Mouse (Mus musculus): Measurements from ENCODE around the gene Pip4k2c.
"Not testable (repeated sequence)": the region's sequence is repeated elsewhere in the genome, so short reads cannot be mapped to it uniquely, and the experiment has no call there.

Gene Pip4k2c

DNA sequence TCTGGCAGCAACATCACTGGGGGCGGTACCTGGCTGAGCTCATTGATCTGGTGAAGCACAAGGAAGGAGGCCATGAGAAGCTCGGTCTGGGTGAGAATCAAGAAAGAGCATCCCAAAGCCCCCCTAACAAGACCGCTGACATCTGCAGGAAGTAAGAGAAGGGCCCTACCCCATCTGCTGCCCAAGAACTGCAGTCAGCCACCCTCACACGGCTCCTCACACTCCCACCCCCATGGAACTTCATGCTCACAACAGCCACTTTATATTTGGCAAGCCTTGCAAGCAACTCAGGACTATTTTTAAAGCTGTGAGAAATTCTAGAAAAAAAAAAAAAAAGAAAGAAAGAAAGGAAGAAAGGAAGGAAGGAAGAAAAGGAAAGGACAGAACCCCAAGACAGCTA, 2.5 kb downstream of the Pip4k2c start:
- DNase-seq = no peak

DNA sequence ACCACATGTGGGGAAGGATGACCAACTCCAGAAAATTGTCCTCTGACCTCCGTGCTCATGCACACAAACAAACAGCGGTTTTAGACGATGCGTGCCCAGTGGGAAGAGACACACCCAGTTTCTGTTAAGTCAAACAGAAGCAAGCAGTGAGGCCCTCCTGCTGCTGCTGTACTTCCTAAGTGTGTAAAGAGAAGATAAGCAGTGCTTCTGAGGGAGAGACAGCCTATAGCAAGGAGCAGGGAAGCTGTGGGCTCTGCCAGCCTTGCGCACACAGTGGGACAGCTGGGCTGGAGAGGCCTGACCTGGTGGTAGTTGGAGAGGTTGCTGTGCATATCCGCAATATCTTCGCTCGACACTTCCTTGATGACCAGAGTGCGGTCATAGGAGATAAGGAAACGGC, 6.0 kb downstream of the Pip4k2c start:
- DNase-seq = no peak

DNA sequence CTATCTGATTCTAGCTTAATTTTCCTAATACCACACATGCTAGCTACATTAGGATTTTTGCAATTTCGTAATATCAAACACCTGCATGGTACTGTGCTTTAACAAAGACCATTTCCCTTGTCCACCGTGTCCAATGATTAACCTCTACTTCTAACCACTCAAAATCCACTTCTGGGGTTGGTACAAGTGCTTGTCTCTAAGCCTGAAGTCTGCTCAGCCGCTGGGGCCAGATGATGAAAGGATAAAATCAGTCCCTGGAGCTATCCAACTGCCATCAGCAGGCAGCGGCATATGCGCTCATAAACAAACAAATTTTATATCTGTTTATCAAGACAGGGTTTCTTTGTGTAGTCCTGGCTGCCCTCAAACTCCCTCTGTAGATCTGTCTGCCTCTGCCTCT, 6.8 kb downstream of the Pip4k2c start:
- DNase-seq = no peak

DNA sequence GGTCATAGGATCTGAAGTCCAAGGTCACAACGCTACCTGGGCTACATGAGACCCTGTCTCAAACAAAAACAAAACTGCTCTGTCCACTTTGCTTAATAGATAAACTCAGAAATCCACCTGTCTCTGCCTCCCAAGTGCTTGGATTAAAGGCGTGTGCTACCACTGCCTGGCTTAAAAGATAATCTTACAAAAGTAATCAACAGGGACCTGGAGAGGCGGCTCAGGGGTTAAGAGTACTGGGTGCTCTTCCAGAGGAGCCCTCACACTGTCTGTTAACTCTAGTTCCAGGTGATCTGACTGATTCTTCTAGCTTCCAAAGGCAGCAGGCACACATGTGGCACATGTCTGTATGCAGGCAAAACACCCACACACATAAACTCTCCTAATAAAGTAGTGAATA, 8.3 kb downstream of the Pip4k2c start:
- DNase-seq = no peak

DNA sequence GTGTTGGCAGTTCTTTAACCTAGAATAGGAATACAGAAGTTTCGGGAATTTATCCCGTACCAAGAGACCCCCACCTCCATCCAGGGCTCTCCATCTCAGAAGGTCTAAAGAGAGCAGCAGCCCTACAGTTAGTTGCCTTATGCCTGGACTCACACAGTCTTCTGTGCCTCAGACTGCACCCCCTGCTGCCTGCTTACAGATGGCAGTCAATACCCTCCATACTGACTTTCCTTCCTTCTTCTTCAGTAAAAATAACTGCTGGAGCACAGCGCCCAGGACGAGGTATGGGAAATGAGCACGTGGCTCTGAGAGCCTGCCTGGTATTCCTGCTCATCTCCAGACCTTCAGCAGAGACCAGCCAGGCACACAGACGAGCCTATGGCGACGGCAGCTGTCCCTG, 11.1 kb downstream of the Pip4k2c start:
- no peak for DNase-seq

DNA sequence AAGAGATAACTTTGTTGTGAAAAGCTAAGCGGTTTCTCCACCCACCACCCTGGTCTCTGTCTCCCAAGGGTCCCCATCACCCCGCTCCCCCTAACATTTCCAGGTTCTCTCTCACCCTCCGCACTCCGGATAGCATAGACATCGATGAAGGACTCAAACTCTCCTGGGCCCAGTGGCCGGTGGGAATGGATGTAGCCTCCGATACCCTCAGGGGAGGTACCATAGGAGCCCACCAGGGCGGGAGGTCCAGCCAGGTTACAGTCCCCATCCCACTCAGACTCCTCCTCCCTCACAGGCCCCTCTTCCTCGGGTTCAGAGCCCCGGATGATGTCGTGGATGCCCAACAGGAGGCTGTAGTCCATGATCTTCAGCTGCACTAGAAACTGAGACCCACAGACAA, 11.9 kb downstream of the Pip4k2c start:
- no peak for DNase-seq

DNA sequence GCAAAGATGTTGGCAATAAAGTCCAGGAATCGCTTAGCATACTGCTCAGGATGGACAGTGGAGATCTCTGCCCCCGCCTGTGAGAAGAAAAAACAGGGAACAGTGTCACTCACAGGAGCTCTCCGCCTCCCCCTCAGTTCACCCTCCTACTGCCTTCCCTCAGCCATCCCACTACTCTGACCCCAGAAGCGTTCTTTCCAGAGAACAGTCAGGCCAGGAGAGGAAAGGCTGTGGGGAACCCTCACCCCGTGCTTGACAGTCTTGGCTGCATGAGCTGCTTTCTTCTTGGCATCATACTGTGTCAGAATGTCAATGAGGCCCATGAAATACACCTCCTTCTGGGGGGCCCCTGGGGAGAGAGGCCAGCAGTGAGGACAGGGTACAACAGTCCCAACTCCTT, 12.3 kb downstream of the Pip4k2c start:
- no peak for DNase-seq

DNA sequence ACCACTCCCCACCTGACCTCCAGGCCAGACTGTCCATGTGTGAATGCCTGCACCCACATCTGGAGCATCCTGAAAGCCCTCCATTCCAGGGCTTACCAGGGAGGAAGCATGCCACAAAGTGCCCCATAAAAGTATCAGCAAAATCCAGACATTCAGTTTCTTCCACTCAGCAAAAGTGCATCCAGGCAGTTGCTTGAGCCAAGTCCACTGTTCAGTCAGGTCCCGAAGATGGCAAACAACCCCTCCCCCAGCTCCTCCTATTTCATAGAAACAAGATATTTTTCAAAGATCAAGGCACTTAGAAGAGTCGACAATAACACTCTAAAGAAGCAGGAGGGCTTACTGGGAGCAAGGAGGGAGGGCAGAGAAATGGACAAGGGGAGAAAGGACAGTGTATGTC, 12.9 kb downstream of the Pip4k2c start:
- no peak for DNase-seq

DNA sequence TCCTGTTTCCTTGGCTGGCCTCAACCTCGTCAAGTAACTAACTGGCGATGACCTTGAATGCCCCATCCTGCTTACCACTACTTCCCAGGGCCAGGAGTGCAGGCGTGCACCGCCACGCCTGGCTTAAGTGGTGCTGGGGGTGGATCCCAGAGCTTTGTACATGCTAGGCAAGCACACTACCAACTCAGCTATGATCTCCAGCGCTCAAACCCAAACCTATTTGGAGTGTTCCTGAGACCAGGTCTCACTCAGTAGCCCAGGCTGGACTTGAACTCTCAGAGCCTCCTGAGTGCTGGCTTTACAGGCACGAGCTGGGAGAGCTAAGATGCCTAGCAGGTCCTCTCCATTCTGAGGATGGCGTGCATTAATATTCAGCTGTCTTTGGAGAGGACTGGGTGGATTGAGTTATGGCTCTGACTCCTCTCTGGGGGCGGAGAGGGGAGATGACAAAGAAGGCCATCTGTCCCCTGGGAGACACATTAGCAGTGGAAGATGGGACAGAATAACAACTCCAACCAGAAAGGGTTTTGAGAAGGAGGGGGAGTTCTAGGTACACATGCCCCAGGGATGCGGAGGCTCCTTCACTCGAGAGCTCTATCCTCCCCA, 13.8 kb downstream of the Pip4k2c start:
- DNase-seq = no peak

DNA sequence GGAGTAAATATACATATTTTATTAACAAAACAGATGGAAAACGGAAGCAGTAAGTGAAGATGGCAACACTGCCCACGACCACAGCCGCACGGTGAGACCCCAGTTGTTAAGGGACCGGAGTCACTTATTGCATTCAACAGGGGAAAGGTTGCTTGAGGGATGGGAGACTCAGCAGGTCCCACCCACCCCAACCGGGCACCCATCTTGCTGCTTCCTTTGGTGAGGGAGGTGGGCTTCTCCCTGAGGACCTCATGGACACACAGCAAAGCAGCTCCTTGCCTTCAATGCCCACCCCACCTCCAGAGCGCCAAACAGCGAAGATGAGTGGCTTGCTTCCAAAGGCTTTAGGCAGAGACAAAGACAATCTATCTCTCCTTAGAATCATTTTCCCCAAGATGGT, 14.3 kb downstream of the Pip4k2c start:
- DNase-seq = no peak

DNA sequence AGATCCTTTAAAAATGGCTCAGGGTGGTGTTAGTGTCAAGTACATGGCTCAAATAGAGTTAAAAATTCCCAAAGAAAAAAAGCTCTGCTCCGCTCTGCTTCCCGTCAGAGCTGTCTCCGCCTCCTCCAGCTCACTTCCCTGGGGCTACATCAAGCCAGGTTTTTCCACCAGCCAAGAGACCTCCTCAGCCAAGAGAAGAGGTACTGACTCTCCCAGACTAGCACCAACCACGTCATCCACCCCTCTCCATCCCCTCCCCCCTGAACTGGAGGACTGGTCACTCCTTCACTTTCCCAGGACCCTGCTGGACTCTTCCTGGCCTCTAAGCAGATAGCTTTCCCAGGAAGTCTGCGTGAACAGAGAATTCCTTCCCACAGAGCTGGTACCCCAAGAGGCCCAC, 15.0 kb downstream of the Pip4k2c start:
- DNase-seq = no peak

DNA sequence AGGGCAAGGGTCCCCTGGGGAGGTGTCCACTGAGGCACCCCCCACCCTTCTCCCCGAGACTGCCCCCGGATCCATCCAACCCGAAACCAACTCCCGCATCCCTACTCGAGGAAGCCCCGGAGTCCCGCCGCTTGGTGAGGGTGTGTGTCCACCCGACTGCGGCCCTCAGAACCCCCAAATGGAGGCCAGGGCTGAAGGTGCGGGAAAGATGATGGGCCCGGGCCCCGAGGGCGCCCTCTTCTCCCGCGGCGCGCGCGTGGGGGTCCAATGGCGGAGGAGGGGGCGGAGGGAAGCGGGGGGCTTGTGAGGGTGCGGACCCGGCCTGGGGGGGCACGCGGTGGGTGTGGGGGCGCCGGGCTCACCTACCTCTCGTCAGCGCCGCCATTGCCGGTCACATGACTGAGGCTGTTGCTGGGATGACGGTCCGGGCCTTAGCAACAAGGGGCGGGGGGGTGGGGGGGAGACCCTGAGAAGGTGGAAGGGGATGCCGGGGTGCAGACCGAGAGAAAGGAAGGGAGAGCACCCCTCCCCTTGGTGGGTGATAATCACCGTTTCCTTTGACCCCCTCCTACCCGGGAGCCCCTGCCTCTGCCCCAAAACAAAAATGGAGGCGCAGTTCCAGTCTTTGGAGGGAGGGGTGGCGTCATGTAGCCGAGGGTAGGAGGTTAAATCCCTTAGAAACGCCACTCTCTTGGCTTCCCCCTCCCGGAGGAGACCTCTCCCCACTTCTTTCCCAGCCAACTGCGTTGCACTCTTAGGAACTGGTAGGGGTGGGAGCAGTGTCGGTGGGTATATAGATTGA, 15.9 kb downstream of the Pip4k2c start, which contains the start of gene Dtx3:
TSS of gene Dtx3 (minus strand) at position 401 of the 802 bp plus-strand sequence.
- no peak for DNase-seq

DNA sequence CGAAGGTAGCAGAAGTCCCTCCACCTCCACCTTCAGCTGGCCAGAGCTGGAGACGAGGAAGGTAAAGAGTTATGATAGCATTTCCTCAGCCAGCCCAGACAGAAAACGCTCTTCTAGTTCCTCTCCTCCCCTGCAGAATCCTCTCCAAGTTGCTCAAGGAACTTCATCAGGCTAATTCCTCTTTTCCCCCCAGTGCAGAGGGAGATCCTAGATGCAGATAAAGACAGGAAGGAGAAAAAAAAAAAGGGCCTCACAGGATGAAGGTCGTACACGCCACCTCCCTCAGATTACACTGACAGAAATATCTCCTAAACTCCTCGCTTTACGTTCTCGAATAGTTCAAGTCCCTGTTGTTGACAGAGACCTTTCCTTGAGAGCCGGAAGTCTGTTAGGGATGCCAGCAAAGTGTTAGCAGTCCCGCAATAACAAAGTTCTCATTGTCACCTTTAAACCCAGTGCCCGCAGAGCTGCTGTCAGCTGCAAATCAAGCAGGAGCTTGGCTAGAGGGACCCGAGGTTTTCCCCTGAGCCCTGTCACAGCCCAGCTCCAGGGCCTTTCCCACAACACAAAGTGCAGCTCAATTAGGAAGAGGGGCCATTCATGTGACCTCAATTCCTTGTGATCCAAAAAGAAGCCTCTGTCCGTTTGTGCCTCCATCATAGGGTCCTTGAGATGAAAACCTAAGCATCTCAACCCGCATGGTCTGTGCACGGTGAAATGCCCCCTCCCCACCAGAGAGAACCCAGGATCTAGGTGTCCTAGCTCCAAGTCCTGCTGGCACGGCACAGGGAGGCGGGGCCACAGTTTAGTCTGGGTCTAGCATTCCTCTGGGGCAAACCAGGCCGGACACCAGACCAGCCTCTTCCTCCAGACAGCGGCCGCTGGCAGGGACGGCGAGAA, 16.7 kb downstream of the Pip4k2c start:
- no peak for DNase-seq

DNA sequence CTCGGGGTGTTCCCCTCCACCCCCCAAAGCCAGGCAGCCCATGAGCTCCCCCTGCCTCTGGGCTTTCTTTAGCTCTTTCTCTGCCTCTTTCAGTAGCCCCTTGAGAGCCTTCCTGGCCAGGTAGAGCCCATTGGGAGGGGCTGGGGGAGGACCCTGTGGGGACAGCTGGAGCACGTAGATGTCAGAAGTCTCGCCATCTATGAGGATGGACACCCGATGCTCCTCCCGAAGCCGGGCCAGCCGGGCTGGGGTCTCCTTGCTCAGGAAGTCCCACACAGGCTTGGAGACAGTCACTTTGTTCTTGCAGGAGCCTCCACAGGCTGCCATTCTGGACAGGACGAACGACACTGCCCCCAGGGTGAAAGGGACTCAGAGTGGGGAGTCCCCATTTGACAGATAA, 18.4 kb downstream of the Pip4k2c start:
- DNase-seq = no peak

DNA sequence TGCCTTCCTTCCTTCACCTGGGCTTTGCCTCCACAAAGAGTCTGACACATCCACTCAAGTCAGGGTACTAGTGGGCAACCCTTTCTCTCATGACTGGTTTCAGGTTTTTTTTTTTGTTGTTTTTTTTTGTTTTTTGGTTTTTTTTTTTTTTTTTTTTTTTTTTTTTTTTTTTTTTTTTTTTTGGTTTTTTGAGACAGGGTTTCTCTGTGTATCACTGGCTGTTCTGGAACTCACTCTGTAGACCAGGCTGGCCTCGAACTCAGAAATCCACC, 19.4 kb downstream of the Pip4k2c start:
- not testable (repeated sequence) for DNase-seq

DNA sequence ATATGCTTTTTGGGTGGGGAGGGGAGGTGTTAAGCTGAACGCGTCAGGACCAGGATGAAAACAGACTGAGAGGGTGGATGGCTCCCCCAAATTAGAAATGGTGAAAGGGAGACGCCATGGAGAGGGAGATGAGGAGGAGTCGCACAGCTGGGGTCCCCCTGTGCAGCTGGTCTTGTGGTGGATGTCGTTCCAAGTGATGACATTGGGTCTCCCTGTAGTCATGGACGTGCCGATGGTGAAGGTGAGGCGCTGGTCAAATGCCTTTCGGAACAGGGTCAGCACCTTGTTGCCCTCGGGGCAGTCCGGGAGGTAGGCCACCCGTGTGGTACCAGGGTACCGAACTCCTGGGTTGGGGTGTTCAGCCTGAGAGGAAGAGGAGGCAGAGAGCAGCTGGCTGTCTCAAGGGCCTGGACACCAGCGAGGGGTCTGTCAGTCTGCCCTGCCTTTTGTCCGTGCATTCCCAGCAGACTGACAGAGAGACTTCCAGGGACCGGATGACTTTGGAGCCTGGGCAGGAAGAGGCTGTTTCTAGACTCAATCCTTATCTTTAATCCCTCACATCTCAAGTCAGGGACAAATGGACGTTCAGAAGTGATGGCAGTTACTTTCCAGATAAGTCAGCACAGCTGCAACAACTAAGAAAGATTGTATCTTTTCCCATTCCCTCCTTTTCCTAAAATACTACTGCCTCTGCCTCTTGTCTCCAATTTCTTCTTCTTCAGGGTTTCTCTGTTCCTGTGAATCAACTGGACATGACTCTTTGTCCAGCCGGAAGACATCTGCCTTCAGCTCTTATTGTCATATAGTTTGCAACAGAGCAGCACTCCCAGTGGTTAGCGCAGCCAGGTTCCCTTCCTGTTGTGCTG, 20.0 kb downstream of the Pip4k2c start:
- DNase-seq = no peak

DNA sequence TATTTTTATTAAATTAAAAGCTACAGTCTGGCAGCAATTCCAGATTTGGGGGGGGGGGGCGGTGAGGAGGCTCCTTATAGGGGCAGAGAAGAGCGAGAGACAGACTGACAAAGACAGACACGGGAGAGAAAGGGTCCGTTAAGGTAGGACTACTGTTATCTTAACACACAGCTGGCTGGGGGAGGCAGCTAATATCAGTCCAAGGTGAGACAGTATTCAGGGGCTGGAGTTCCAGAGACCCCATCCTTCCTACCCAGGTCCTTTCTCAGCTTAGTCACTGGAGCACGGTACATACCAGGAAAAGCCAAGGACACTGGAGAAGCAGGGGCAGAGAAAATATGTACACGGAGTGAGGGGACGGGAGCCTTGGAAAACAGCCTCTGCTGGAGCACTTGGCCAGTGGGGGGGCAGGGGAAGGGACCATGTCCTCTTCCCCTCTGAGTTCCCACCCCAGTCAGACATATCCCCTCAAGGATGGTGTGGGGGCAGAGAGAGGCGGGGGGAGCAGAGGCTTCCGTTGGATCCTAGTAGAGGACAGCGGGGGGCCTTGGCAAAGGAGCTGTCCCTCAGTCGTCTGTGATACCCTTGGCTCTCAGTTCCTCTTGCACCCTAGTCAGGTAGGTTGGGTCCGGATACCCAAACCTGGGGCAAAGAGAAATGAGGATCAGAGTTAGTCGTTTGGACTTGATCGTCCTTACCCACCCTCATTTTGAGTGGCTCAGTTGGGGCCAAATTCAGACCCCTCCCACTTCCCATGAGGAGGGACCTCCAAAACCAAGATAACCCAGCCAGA, 20.8 kb downstream of the Pip4k2c start:
- DNase-seq = no peak

DNA sequence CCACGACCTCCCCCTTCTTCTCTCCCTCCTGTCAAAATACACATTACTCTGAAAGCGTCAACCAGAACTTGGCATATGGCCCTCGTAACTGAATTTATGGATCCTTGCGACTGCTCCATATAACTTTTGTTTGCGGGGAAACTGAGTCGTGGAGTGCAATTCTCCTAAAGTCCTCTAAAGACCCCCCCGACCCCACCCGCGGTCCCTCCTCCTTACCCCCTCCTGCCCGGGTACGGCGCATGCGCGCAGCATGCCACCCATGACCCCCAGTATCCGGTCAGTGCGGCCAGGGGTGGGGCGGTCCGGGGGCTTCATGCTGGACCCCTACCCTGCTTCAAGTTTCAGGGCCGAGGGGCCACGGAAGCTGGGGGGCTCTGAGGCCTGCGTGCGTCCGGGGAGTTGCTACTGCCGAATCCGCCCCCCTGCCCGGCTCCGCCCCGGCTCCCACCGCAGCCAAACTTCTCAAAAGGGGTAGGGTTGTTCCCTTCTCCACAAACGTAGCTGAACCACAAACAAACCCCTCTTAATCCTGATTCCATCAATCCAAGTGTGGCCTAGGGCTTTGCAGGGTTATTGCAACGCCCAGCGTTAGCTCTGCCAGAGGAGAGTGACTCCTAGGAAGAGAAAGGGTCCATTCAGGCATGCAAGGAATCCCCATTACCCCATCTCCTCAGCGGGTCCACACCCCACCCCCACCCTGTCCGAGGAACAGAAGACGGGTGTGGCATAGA, 21.6 kb downstream of the Pip4k2c start, which contains the start of gene Arhgef25:
TSS of gene Arhgef25 (minus strand) at position 433 of the 731 bp plus-strand sequence.
- DNase-seq = no peak

DNA sequence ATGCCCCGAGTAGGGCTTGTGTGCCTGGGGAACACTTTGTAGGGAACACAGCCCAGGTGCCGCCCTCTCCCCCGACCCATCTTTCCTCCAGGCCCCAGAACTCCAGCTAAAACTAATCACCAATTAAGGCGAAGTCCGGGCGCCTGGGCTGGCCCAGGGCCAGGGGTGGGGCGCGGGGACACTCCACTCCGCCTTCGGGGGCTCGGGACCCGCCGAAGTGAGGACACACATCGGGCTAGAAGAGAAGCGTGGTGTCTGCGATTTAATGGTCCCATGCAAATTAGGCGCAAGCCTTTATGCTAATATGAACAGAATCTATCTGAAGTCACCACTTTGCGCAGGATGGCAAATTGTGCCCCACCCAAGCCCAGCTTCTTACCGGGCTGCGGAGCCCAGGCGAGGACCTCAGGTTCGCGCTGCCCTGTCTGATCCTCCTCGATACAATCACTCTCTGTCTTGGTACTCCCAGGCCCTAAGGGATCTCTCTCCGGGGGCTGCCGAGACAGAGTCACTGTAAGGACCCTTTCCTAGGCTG, 22.2 kb downstream of the Pip4k2c start:
- DNase-seq = no peak

DNA sequence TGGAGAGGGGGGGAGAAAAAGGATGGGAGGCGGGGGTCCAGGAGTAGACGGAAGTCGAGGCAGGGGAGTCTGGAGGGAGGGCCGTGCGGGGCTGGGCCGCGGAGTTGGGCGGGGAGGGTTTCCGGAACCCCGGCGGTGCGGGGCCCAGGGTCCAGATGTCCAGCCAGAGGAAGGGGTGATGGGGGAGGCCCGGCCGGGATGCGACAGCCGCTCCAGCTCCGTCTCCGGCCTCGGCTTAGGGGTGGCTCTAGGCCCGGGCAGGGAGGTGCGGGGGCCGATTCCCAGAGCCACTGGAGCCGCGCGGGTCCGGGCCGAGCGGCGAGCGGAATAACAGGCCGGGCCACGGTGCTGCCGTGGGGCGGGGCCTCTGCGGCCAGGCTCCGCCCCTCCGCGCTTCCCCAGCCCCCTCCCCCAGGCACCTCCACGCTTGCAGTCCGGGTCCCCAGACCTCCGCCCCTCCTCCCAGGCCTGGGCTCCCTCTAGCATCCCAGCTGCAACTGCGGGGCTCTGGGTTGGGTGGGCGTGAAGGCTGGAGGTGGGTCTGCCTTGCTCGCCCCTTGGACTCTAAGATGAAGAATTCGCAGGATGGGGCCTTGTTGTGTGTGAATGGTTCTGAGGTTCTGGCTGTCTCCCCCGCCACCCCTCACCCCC, 22.8 kb downstream of the Pip4k2c start:
- no peak for DNase-seq
